Mouse (Mus musculus): ENCODE measurements around the gene Ttll3.

GRCm38 (mm10) chr6:113380480-113380879 is 8.6 kb upstream of the Ttll3 start:
- TF ChIP-seq GABPA (IDR thresholded peaks at IDR 0.05; ENCODE audit: insufficient replicate concordance, low read depth, low read length) (no peak), BHLHE40 (IDR thresholded peaks at IDR 0.05; ENCODE audit: low read depth, low read length) (no peak), POLR2A (IDR thresholded peaks at IDR 0.05; ENCODE audit: low read depth, low read length) (no peak), CTCF (conservative IDR thresholded peaks at IDR 0.05 in 1 of 2, IDR thresholded peaks at IDR 0.05 in 1 of 2; ENCODE audit: low read depth in 2 of 2, low read length in 2 of 2) (no peak), NELFE (IDR thresholded peaks at IDR 0.05; ENCODE audit: low read depth, low read length) (no peak), NRF1 (IDR thresholded peaks at IDR 0.05; ENCODE audit: low read depth, low read length) (no peak)

Measured in CH12.LX (cell line).